Mouse (Mus musculus): ENCODE measurements around the gene Dnajc7. TPM values are rescaled to one million over a fixed set of nuclear protein-coding genes. Genes with fewer than 3 reads are reported as not detected.

Dnajc7 gene
- total and polyA plus RNA-seq, 2 experiments from 2014 or later: 64.6 to 246 TPM

DNA sequence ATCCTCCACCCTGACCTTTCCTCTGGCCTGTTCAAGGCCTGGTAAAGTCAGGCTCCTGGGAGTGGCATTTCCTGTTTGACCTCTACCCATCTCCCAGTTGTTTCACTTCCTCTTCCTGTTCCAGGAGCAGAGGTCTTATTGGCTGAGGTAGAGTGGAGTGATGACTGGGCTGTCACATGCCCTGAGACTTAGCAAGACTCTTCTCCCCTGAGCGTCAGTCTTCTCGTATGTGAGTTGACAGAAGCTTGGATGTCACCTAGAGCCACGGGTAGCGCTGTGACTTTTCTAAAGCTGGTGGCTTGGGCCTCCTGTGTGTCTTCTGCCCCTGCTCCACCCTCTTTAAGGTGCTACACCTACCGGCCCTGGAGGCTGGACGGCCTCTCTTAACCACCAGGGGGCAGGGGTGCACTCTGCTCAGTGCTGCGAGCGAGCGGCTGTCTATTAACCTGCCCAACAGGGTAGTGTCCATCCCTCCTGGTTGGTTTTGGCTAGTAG is 6.8 kb upstream of the Dnajc7 start:
- peak; percentile 92 for TF ChIP-seq CTCF (IDR thresholded peaks at IDR 0.05; ENCODE audit: low read depth)
- Histone ChIP-seq H3K4me3 (ENCODE audit: low read length) (no peak overlapping the region), H3K4me2 (ENCODE audit: low read depth, low read length) (no peak overlapping the region), H3K9me3 (ENCODE audit: low read length) (no peaks in the 10 kb centered on the region), H3K9ac (replicated peaks; ENCODE audit: low read length) (no peak overlapping the region), H3K27me3 (ENCODE audit: insufficient read depth, low read length) (no peaks in the 10 kb centered on the region), H3K4me1 (ENCODE audit: insufficient read depth, low read length) (peaks cover 9% of the 10 kb centered on the region; the same call in 1 of the 2 replicates), H3K36me3 (ENCODE audit: insufficient read depth, low read length) (peaks cover 18% of the 10 kb centered on the region), H3K27ac (no peak overlapping the region)
- 28% methylated on average over 9 of the region's 9 CpGs for WGBS
- DNase-seq (ENCODE audit: low spot score): peak; percentile 75
- peak; percentile 64 for ATAC-seq

DNA sequence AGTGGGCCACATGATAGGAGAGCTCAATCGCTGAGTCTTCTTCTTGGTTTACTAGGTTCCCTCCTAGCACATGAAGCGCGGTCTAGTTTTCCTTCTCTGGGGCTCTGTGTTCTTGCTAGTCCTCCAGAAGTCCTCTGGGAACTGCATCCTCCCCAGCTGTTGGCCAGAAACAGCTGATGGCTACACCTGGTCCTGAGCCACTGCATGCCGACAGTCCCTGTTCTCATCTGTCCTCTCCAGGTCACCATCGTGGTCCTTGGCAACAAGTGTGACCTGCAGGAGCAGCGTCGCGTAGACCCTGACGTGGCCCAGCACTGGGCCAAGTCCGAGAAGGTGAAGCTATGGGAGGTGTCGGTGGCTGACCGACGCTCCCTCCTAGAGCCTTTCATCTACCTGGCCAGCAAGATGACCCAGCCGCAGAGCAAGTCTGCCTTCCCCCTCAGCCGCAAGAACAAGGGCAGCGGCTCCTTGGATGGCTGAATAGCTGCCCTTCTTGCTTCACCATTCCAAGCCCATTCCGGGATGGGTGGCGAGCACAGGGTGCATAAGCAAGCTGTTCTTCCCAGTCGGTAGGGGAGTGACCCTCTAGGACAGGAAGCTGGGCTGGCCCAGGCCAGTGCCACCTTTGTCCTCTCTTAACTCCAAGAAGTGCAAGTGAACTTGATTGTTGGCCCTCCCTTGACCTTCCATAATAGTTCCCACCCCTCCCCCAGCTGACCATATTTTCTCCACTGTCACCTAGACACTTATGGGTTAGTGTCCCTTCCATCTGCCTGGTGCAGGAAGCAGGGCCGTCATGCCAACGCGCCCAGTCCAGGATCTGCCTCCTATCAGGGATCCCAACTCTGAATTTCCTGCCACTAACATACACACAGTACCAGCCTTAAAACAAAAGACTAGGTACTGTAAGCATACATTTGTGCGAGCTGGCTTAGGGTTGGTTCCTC is 6.1 kb upstream of the Dnajc7 start:
- Histone ChIP-seq H3K4me3 (ENCODE audit: low read length) (no peak overlapping the region), H3K27me3 (ENCODE audit: insufficient read depth, low read length) (no peaks in the 10 kb centered on the region), H3K4me2 (ENCODE audit: low read depth, low read length) (no peak overlapping the region), H3K4me1 (ENCODE audit: insufficient read depth, low read length) (peaks cover 9% of the 10 kb centered on the region; the same call in 1 of the 2 replicates), H3K9ac (replicated peaks; ENCODE audit: low read length) (no peak overlapping the region), H3K9me3 (ENCODE audit: low read length) (no peaks in the 10 kb centered on the region), H3K27ac (no peak overlapping the region), H3K36me3 (ENCODE audit: insufficient read depth, low read length) (peaks cover 18% of the 10 kb centered on the region)
- ATAC-seq: no peak
- no peak for DNase-seq (ENCODE audit: low spot score)
- WGBS: 95% methylated on average over 23 of the region's 23 CpGs
- TF ChIP-seq CTCF (IDR thresholded peaks at IDR 0.05; ENCODE audit: low read depth): no peak

- Histone ChIP-seq H3K4me3 (ENCODE audit: low read length) (peak overlapping the region; percentile 78; the same call in 1 of the 2 replicates), H3K4me2 (ENCODE audit: low read depth, low read length) (peak overlapping the region; percentile 57), H3K36me3 (ENCODE audit: insufficient read depth, low read length) (peaks cover 18% of the 10 kb centered on the region), H3K9ac (replicated peaks; ENCODE audit: low read length) (no peak overlapping the region; the same call in 1 of the 2 replicates), H3K27me3 (ENCODE audit: insufficient read depth, low read length) (no peaks in the 10 kb centered on the region), H3K9me3 (ENCODE audit: low read length) (no peaks in the 10 kb centered on the region), H3K4me1 (ENCODE audit: insufficient read depth, low read length) (peaks cover 9% of the 10 kb centered on the region), H3K27ac (no peak overlapping the region)
- ATAC-seq: no peak
- TF ChIP-seq CTCF (IDR thresholded peaks at IDR 0.05; ENCODE audit: low read depth): no peak
- DNase-seq (ENCODE audit: low spot score): no peak
- WGBS: 41% methylated on average over 5 of the region's 5 CpGs
These were observed 3.9 kb upstream of the Dnajc7 start for GRCm38 (mm10) chr11:100623867-100624266.

- Histone ChIP-seq H3K27me3 (ENCODE audit: insufficient read depth, low read length) (no peaks in the 10 kb centered on the region), H3K4me2 (ENCODE audit: low read depth, low read length) (peak overlapping the region; percentile 57), H3K36me3 (ENCODE audit: insufficient read depth, low read length) (peaks cover 18% of the 10 kb centered on the region), H3K4me3 (ENCODE audit: low read length) (peak overlapping the region; percentile 78), H3K9ac (replicated peaks; ENCODE audit: low read length) (peak overlapping the region; percentile 81), H3K9me3 (ENCODE audit: low read length) (no peaks in the 10 kb centered on the region), H3K27ac (peak overlapping the region; percentile 88), H3K4me1 (ENCODE audit: insufficient read depth, low read length) (peaks cover 16% of the 10 kb centered on the region)
- peak; percentile 68 for ATAC-seq
- under 1% methylated on average over 24 of the region's 24 CpGs for WGBS
- peak; percentile 97 for DNase-seq (ENCODE audit: low spot score)
- TF ChIP-seq CTCF (IDR thresholded peaks at IDR 0.05; ENCODE audit: low read depth): peak; percentile 96
These were observed 2.7 kb upstream of the Dnajc7 start for GRCm38 (mm10) chr11:100622714-100623113.

- Histone ChIP-seq H3K27me3 (ENCODE audit: insufficient read depth, low read length) (no peaks in the 10 kb centered on the region), H3K27ac (peak overlapping the region; percentile 97), H3K4me2 (ENCODE audit: low read depth, low read length) (peak overlapping the region; percentile 83), H3K4me3 (ENCODE audit: low read length) (peak overlapping the region; percentile 87), H3K9ac (replicated peaks; ENCODE audit: low read length) (peak overlapping the region; percentile 94), H3K36me3 (ENCODE audit: insufficient read depth, low read length) (0 out of 2 replicates have a peak, but pooled peaks cover under 1% of the 10 kb centered on the region), H3K9me3 (ENCODE audit: low read length) (no peaks in the 10 kb centered on the region), H3K4me1 (ENCODE audit: insufficient read depth, low read length) (peaks cover 19% of the 10 kb centered on the region)
- peak; percentile 97 for ATAC-seq
- TF ChIP-seq CTCF (IDR thresholded peaks at IDR 0.05; ENCODE audit: low read depth): peak; percentile 69
- under 1% methylated on average over 39 of the region's 40 CpGs for WGBS
- peak; percentile 99 for DNase-seq (ENCODE audit: low spot score)
These were observed 438 bp downstream of the Dnajc7 start for GRCm38 (mm10) chr11:100619485-100619975.

GRCm38 (mm10) chr11:100618761-100619484 is 1.0 kb downstream of the Dnajc7 start, which contains the start of gene Nkiras2:
Nkiras2 (plus strand) TSS chr11:100619244.
- ATAC-seq (peak; percentile 66), DNase-seq (ENCODE audit: low spot score) (peak; percentile 82)
- H3K9ac ChIP-seq (replicated peaks; ENCODE audit: low read length): peak within 1 kb of the TSS; percentile 94
- H3K4me2 ChIP-seq (ENCODE audit: low read depth, low read length): peak within 1 kb of the TSS; percentile 83
- H3K9me3 ChIP-seq (ENCODE audit: low read length): no peaks in the 10 kb centered on the region
- peak within 1 kb of the TSS; percentile 97 for H3K27ac ChIP-seq
- no peaks in the 10 kb centered on the region for H3K27me3 ChIP-seq (ENCODE audit: insufficient read depth, low read length)
- peak within 1 kb of the TSS; percentile 87 for H3K4me3 ChIP-seq (ENCODE audit: low read length)
- no peak for TF ChIP-seq CTCF (IDR thresholded peaks at IDR 0.05; ENCODE audit: low read depth)
- peaks cover 18% of the 10 kb centered on the region for H3K4me1 ChIP-seq (ENCODE audit: insufficient read depth, low read length)
- no peaks in the 10 kb centered on the region for H3K36me3 ChIP-seq (ENCODE audit: insufficient read depth, low read length)
- WGBS: under 1% methylated on average over 36 of the region's 36 CpGs

Measured in hindbrain, postnatal 0 days (tissue).